Mouse (Mus musculus) MEL (cell line): ENCODE data around the gene Usp44. TPM values are rescaled to one million over a fixed set of nuclear protein-coding genes. Genes with fewer than 3 reads are reported as not detected.
A peak's percentile ranks its signal among the peaks of the same experiment; 100 is the strongest.

Experiments used
- DNase-seq: peaks from one replicate; pipeline ENCODE4 v3.0.0; 2011; ENCODE audit warnings: low read depth, low spot score
- H3K27ac ChIP-seq: 2 replicates; pipeline ENCODE4 v1.5.1; 2012; ENCODE audit warnings: low read depth, mild to moderate bottlenecking, control low read depth, low read length, moderate library complexity; ENCODE audit not compliant: control insufficient read depth
- H3K27me3 ChIP-seq, 2 experiments: fragments of 150-350 bp in 1 of 2; sonication (generic) in 1 of 2; 2 replicates each; pipeline ENCODE4 v1.6.1; 2012; ENCODE audit warnings: low read length in 2 of 2, mild to moderate bottlenecking in 2 of 2, improper control_type of control experiment in 1 of 2, moderate library complexity in 1 of 2; ENCODE audit not compliant: insufficient read depth in 2 of 2, control insufficient read depth in 1 of 2
- H3K36me3 ChIP-seq, 2 experiments: 2 replicates each; pipeline ENCODE4 v1.6.1; 2012 to 2014; ENCODE audit warnings: low read length in 2 of 2, improper control_type of control experiment in 1 of 2, inconsistent platforms in 1 of 2, mild to moderate bottlenecking in 1 of 2; ENCODE audit not compliant: insufficient read depth in 2 of 2, control insufficient read depth in 1 of 2
- H3K4me1 ChIP-seq, 2 experiments: fragments of 150-350 bp in 1 of 2; sonication (generic) in 1 of 2; 2 replicates each; pipeline ENCODE4 v1.6.1; 2012; ENCODE audit warnings: low read length in 2 of 2, improper control_type of control experiment in 1 of 2, mild to moderate bottlenecking in 1 of 2; ENCODE audit not compliant: insufficient read depth in 2 of 2, control insufficient read depth in 1 of 2
- H3K4me3 ChIP-seq, 2 experiments: fragments of 150-350 bp in 1 of 2; sonication (generic) in 1 of 2; 2 replicates each; pipeline ENCODE4 v1.5.1; 2012; ENCODE audit warnings: low read depth in 2 of 2, low read length in 2 of 2, mild to moderate bottlenecking in 2 of 2, moderate library complexity in 2 of 2, control low read depth in 1 of 2, improper control_type of control experiment in 1 of 2; ENCODE audit not compliant: control insufficient read depth in 1 of 2, insufficient read depth in 1 of 2
- H3K79me2 ChIP-seq: 2 replicates; pipeline ENCODE4 v1.6.1; 2012; ENCODE audit warnings: mild to moderate bottlenecking, low read length, moderate library complexity; ENCODE audit not compliant: control insufficient read depth, poor library complexity, insufficient read depth
- H3K9ac ChIP-seq: 2 replicates; pipeline ENCODE4 v1.6.1; 2012; ENCODE audit warnings: low read depth, mild to moderate bottlenecking, control low read depth, low read length, moderate library complexity; ENCODE audit not compliant: control insufficient read depth, poor library complexity, severe bottlenecking
- H3K9me3 ChIP-seq: fragments of 150-350 bp; sonication (generic); replicated peaks from 2 replicates; pipeline ENCODE4 v1.6.1; 2012; ENCODE audit warnings: mild to moderate bottlenecking, low read length, improper control_type of control experiment, moderate library complexity; ENCODE audit not compliant: insufficient read depth
- BHLHE40 ChIP-seq: IDR thresholded peaks from 2 replicates; pipeline ENCODE4 v1.6.1; 2012; ENCODE audit warnings: low read depth, mild to moderate bottlenecking, inconsistent platforms, low read length, improper control_type of control experiment, borderline replicate concordance
- CTCF ChIP-seq, 3 experiments: IDR thresholded peaks in 2 of 3; conservative IDR thresholded peaks in 1 of 3; 2 replicates each; pipeline ENCODE4 v1.5.1; 2011 to 2012; ENCODE audit warnings: low read length in 3 of 3, low read depth in 2 of 3, mild to moderate bottlenecking in 2 of 3, improper control_type of control experiment in 1 of 3, inconsistent platforms in 1 of 3, mixed read lengths in 1 of 3, moderate library complexity in 1 of 3; ENCODE audit not compliant: control insufficient read depth in 1 of 3, insufficient read depth in 1 of 3, poor library complexity in 1 of 3, severe bottlenecking in 1 of 3
- E2F4 ChIP-seq: IDR thresholded peaks from 2 replicates; pipeline ENCODE4 v1.6.1; 2011; ENCODE audit warnings: low read depth, low read length, improper control_type of control experiment, borderline replicate concordance
- EP300 ChIP-seq, 2 experiments: IDR thresholded peaks; 2 replicates each; pipeline ENCODE4 v1.6.1; 2011; ENCODE audit warnings: improper control_type of control experiment in 2 of 2, low read length in 2 of 2, low read depth in 1 of 2, mild to moderate bottlenecking in 1 of 2
- GATA1 ChIP-seq: IDR thresholded peaks from 2 replicates; pipeline ENCODE4 v1.6.1; 2011; ENCODE audit warnings: low read depth, low read length, improper control_type of control experiment
- HCFC1 ChIP-seq: IDR thresholded peaks from 2 replicates; pipeline ENCODE4 v1.6.1; 2012; ENCODE audit warnings: low read depth, mild to moderate bottlenecking, inconsistent platforms, low read length, improper control_type of control experiment, moderate library complexity
- MAFK ChIP-seq: IDR thresholded peaks from 2 replicates; pipeline ENCODE4 v1.6.1; 2011; ENCODE audit warnings: low read depth, mild to moderate bottlenecking, low read length, improper control_type of control experiment, borderline replicate concordance
- MAX ChIP-seq: IDR thresholded peaks from 2 replicates; pipeline ENCODE4 v1.6.1; 2011; ENCODE audit warnings: low read length, improper control_type of control experiment
- MAZ ChIP-seq: IDR thresholded peaks from 2 replicates; pipeline ENCODE4 v1.6.1; 2012; ENCODE audit warnings: low read depth, mild to moderate bottlenecking, inconsistent platforms, low read length, improper control_type of control experiment
- MEF2A ChIP-seq: IDR thresholded peaks from 2 replicates; pipeline ENCODE4 v1.6.1; 2014; ENCODE audit warnings: low read depth, mild to moderate bottlenecking, inconsistent platforms, low read length, improper control_type of control experiment; ENCODE audit not compliant: poor library complexity, insufficient replicate concordance, severe bottlenecking; ENCODE audit errors: extremely low read depth
- MXI1 ChIP-seq: IDR thresholded peaks from 2 replicates; pipeline ENCODE4 v1.6.1; 2011; ENCODE audit warnings: mild to moderate bottlenecking, low read depth, low read length, improper control_type of control experiment
- MYB ChIP-seq: IDR thresholded peaks from 2 replicates; pipeline ENCODE4 v1.6.1; 2011; ENCODE audit warnings: mild to moderate bottlenecking, low read depth, low read length, improper control_type of control experiment
- NELFE ChIP-seq: IDR thresholded peaks from 2 replicates; pipeline ENCODE4 v1.6.1; 2011; ENCODE audit warnings: low read depth, low read length, improper control_type of control experiment
- NRF1 ChIP-seq: IDR thresholded peaks from 2 replicates; pipeline ENCODE4 v1.6.1; 2014; ENCODE audit warnings: low read depth, mild to moderate bottlenecking, inconsistent platforms, low read length, improper control_type of control experiment, moderate library complexity; ENCODE audit not compliant: poor library complexity, insufficient read depth, severe bottlenecking
- POLR2AphosphoS2 ChIP-seq: IDR thresholded peaks from 2 replicates; pipeline ENCODE4 v1.6.1; 2011; ENCODE audit warnings: low read length, improper control_type of control experiment
- POLR2AphosphoS5 ChIP-seq: IDR thresholded peaks from 2 replicates; pipeline ENCODE4 v1.6.1; 2012; ENCODE audit warnings: low read depth, borderline replicate concordance, mild to moderate bottlenecking, inconsistent platforms, low read length, moderate library complexity, mixed read lengths
- SMC3 ChIP-seq: IDR thresholded peaks from 2 replicates; pipeline ENCODE4 v1.6.1; 2011; ENCODE audit warnings: low read depth, low read length, improper control_type of control experiment
- TCF12 ChIP-seq: IDR thresholded peaks from 2 replicates; pipeline ENCODE4 v1.6.1; 2014; ENCODE audit warnings: low read depth, mild to moderate bottlenecking, inconsistent platforms, low read length, improper control_type of control experiment, moderate library complexity
- USF1 ChIP-seq: IDR thresholded peaks from 2 replicates; pipeline ENCODE4 v1.6.1; 2014; ENCODE audit warnings: low read depth, mild to moderate bottlenecking, inconsistent platforms, low read length, improper control_type of control experiment, moderate library complexity
- USF2 ChIP-seq, 2 experiments: IDR thresholded peaks; 2 replicates each; pipeline ENCODE4 v1.6.1; 2011 to 2012; ENCODE audit warnings: improper control_type of control experiment in 2 of 2, low read length in 2 of 2, borderline replicate concordance in 1 of 2, inconsistent platforms in 1 of 2, low read depth in 1 of 2, mild to moderate bottlenecking in 1 of 2; ENCODE audit not compliant: insufficient read depth in 1 of 2
- ZC3H11A ChIP-seq: IDR thresholded peaks from 2 replicates; pipeline ENCODE4 v1.6.1; 2012; ENCODE audit warnings: low read depth, mild to moderate bottlenecking, inconsistent platforms, low read length, improper control_type of control experiment
- ZKSCAN1 ChIP-seq: IDR thresholded peaks from 2 replicates; pipeline ENCODE4 v1.6.1; 2012; ENCODE audit warnings: low read depth, mild to moderate bottlenecking, inconsistent platforms, low read length, improper control_type of control experiment, moderate library complexity
- ZMIZ1 ChIP-seq: IDR thresholded peaks from 2 replicates; pipeline ENCODE4 v1.6.1; 2012; ENCODE audit warnings: low read depth, mild to moderate bottlenecking, inconsistent platforms, low read length, improper control_type of control experiment, moderate library complexity
- polyA plus RNA-seq, 2 experiments: library from polyadenylated mRNA; stranded (reverse) in 1 of 2; unstranded in 1 of 2; fragments of >175 nt in 1 of 2; fragments of >200 nt in 1 of 2; gene quantifications; 2 replicates each; pipeline versions ENCODE4 v1.2.1 to v1.2.4; 2012; ENCODE audit warnings: low replicate concordance in 2 of 2, low read depth in 1 of 2; ENCODE audit not compliant: insufficient read length in 2 of 2, insufficient read depth in 1 of 2, missing spikeins in 1 of 2
- total RNA-seq: library from RNA; depleted of rRNA; stranded (reverse); fragments of 300-350 nt; gene quantifications from 2 replicates; pipeline ENCODE4 v1.2.3, GENCODE M21; 2012

The Usp44 gene
- total and polyA plus RNA-seq, 3 experiments, result 0.12 to 1.4 TPM; not detected in 1

GRCm38 (mm10) chr10:93897043-93897646 lies 65.8 kb downstream of the Usp44 start, which contains the start of gene Metap2:
TSS of gene Metap2 (minus strand) at chr10:93897093.
- TF ChIP-seq NELFE, result no peak
- no peaks in the 10 kb centered on the region for H3K79me2 ChIP-seq

GRCm38 (mm10) chr10:93899303-93899702 lies 67.9 kb downstream of the Usp44 start:
- Histone ChIP-seq H3K4me1 (peaks cover 2 to 18% of the 10 kb centered on the region in 2 experiments; a peak in 3 of 4 replicates), H3K79me2 (no peaks in the 10 kb centered on the region), H3K4me3 (0 out of 4 replicates have a peak overlapping the region, but pooled peaks of 1 of the 2 experiments have one; percentile 40), H3K27me3 (no peaks in the 10 kb centered on the region), H3K27ac (peak overlapping the region; percentile 64), H3K9ac (peak overlapping the region; percentile 36), H3K9me3 (no peaks in the 10 kb centered on the region), H3K36me3 (peaks cover 0 to 10% of the 10 kb centered on the region in 2 experiments; a peak in 2 of 4 replicates)
- TF ChIP-seq CTCF (IDR thresholded peaks at IDR 0.05 in 2 of 3, conservative IDR thresholded peaks at IDR 0.05 in 1 of 3; ENCODE audit: control insufficient read depth in 1 of 3, insufficient read depth in 1 of 3, low read depth in 2 of 3, low read length in 3 of 3, poor library complexity in 1 of 3, severe bottlenecking in 1 of 3), result no peak
- no peak for DNase-seq

More at GRCm38 (mm10) chr10:93897043-93897646, 65.8 kb downstream of the Usp44 start, which contains the start of gene Metap2:
- H3K4me3 ChIP-seq, result no peak within 1 kb of the TSS
- H3K9ac ChIP-seq, result no peak within 1 kb of the TSS
- peaks cover 0 to 12% of the 10 kb centered on the region in 2 experiments; a peak in 2 of 4 replicates for H3K36me3 ChIP-seq
- H3K27me3 ChIP-seq, result no peaks in the 10 kb centered on the region
- H3K27ac ChIP-seq, result no peak within 1 kb of the TSS
- H3K4me1 ChIP-seq, result peaks cover 4 to 20% of the 10 kb centered on the region in 2 experiments; a peak in 3 of 4 replicates
- no peaks in the 10 kb centered on the region for H3K9me3 ChIP-seq
- DNase-seq, result no peak

GRCm38 (mm10) chr10:93899907-93900306 lies 68.6 kb downstream of the Usp44 start:
- no peaks in the 10 kb centered on the region for H3K27me3 ChIP-seq
- DNase-seq, result peak; percentile 54
- H3K9ac ChIP-seq, result peak overlapping the region; percentile 36; the same call in 1 of the 2 replicates
- H3K36me3 ChIP-seq, result peaks cover 0 to 10% of the 10 kb centered on the region in 2 experiments; a peak in 2 of 4 replicates
- H3K27ac ChIP-seq, result peak overlapping the region; percentile 64
- peaks cover 2 to 18% of the 10 kb centered on the region in 2 experiments; a peak in 3 of 4 replicates for H3K4me1 ChIP-seq
- H3K4me3 ChIP-seq, result peak overlapping the region in 1 of 2 experiments; percentile 40; a peak in 2 of 4 replicates
- H3K79me2 ChIP-seq, result no peaks in the 10 kb centered on the region
- H3K9me3 ChIP-seq, result no peaks in the 10 kb centered on the region
- TF ChIP-seq ZMIZ1, result no peak
- no peak for TF ChIP-seq MAX
- no peak for TF ChIP-seq MXI1
- no peak for TF ChIP-seq MYB
- TF ChIP-seq NRF1, result no peak
- TF ChIP-seq MAZ, result no peak
- TF ChIP-seq BHLHE40, result no peak
- TF ChIP-seq TCF12, result peak; percentile 79
- TF ChIP-seq HCFC1, result no peak
- TF ChIP-seq CTCF (IDR thresholded peaks at IDR 0.05 in 2 of 3, conservative IDR thresholded peaks at IDR 0.05 in 1 of 3; ENCODE audit: control insufficient read depth in 1 of 3, insufficient read depth in 1 of 3, low read depth in 2 of 3, low read length in 3 of 3, poor library complexity in 1 of 3, severe bottlenecking in 1 of 3), result no peak
- no peak for TF ChIP-seq USF2 (IDR thresholded peaks at IDR 0.05; ENCODE audit: borderline replicate concordance in 1 of 2, insufficient read depth in 1 of 2, low read depth in 1 of 2, low read length in 2 of 2)
- no peak for TF ChIP-seq SMC3
- no peak for TF ChIP-seq ZC3H11A
- TF ChIP-seq POLR2AphosphoS5, result no peak
- TF ChIP-seq ZKSCAN1, result no peak
- TF ChIP-seq POLR2AphosphoS2, result no peak
- TF ChIP-seq E2F4, result no peak
- TF ChIP-seq MEF2A, result no peak
- peak; percentile 48 to 78 for TF ChIP-seq EP300 (IDR thresholded peaks at IDR 0.05; ENCODE audit: low read depth in 1 of 2, low read length in 2 of 2)
- TF ChIP-seq USF1, result no peak
- peak; percentile 83 for TF ChIP-seq GATA1
- no peak for TF ChIP-seq MAFK
